Mouse (Mus musculus): ENCODE data around the gene Fetub. TPM values are rescaled to one million over a fixed set of nuclear protein-coding genes. Genes with fewer than 3 reads are reported as not detected.
"Not testable (repeated sequence)": the region's sequence is repeated elsewhere in the genome, so short reads cannot be mapped to it uniquely, and the experiment has no call there.

Gene Fetub
- total RNA-seq, 2 experiments from 2014 or later = 10.1 to 134 TPM

DNA sequence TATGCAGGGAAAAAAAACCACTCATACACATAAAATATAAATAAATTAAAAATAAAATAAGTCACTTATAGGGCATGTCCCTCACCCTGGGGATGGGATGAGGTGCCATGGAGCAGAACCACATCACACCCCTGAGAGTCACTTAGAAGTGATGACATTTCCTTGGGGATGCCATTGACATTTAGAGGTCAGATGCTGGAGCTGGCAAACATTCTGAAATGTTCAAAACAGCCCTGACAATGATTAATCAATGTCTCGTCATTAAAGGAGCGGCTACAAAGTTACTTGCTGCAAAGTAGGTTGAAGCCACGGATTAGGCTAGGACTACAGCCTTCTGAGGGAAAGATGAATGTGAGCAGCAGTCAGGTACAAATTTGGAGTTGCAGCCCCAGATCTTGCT, 16.8 kb upstream of the Fetub start:
- DNase-seq (ENCODE audit: low spot score in 2 of 2) = no peak

DNA sequence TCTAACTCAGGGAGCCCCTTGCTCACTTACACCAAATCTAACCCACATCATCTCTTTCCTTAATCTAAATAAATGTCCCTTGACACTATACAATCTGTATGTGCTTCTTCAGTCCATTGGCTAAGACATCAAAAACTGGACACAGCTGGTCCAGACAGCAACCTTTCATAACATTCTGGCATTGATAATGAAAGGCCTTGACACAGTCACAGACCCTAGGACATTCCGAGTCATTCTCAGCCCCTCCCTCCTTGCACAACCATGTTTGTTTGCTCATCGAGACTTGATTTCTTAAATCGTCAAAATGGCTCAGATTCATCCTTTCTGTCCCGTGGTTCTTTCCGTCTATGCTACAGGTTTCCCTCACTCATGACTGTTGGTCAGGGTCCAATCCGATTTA, 8.8 kb upstream of the Fetub start:
- DNase-seq (ENCODE audit: low spot score in 2 of 2) = no peak

DNA sequence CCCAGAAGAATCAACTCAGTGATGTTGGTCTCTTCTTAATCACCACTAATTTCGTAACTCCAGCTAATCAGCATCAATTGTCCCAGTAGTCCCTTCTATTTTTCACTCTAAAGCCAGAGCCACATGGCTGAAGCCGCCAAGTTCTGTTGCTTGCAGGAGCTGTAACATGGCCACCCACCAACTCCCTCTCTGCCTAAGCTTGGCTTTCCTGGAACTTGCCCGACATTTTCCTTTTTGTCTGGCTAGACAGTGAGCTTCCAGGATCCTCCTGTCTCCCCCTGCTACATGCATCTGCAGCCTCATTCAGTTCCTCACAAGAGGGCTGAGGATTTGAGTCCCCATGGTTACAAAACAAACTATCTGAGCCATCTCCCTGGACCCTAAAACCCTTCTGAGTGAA, 6.1 kb upstream of the Fetub start:
- DNase-seq (ENCODE audit: low spot score in 2 of 2) = no peak

DNA sequence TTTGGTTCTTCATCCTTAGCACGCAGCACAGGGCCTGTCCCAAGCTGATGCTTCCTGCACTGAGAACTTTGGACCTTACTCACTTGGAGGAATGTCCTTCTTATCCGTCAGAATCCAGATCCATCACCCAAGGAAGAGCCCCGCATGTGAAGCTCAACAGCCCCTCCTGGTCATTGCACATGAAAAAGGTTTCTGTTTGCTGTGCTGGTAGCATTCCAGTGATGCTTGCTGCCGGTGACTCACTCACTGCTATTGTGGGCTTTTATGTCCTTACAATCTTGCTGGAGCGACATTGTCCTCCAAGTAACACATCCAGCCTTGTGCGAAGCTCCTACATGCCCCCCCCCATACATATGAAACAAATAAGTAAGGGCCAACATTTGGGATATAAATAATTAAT, 5.2 kb upstream of the Fetub start:
- no peak for DNase-seq (ENCODE audit: low spot score in 2 of 2)

DNA sequence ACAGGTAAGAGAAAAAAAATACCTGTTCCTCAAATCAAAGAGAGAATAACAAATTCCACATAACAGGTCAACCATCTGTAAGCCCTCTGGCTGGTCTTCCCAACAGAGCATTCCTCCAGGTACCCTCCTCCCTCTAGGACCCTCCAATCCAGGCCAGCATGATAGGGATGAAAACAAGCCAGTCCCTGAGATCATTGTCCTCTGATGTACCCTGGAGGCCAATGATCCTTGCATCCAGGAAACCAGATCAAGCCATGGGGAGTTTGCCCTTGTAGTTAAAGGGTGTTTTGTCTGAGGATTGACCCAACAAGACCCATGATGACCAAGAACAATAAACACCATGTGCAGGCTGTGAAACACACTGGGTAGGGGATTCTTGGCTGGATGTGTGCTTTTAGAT, 3.9 kb upstream of the Fetub start:
- no peak for DNase-seq (ENCODE audit: low spot score in 2 of 2)

DNA sequence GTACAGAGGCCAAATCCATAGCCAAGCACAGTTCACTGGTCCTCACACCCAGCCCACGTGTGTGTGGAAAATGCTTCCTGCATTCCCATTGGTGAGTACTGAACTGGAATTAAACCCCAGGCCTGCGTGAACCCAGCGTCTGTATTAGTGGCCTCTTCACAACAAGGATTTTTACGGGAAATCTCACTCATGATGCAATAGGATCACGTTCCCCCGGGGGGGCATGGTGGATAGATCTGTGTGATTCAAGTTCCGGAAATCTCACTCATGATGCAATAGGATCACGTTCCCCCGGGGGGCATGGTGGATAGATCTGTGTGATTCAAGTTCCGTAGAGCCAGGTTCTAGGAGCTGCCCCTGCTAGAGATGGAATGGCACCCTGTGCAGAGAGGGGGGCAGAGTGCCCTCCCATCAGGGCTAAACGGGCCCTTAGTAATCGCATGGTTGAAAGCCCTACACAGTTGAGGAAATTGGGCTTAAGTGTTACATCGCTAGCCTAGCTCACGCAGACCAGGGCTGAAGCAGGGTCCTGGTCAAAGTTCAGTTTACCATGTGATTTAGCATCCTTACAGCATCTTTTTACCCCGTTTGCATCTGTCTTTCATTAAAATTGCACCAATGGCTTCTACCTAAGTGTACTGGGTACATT, 654 bp downstream of the Fetub start:
- no peak for DNase-seq (ENCODE audit: low spot score in 2 of 2)

DNA sequence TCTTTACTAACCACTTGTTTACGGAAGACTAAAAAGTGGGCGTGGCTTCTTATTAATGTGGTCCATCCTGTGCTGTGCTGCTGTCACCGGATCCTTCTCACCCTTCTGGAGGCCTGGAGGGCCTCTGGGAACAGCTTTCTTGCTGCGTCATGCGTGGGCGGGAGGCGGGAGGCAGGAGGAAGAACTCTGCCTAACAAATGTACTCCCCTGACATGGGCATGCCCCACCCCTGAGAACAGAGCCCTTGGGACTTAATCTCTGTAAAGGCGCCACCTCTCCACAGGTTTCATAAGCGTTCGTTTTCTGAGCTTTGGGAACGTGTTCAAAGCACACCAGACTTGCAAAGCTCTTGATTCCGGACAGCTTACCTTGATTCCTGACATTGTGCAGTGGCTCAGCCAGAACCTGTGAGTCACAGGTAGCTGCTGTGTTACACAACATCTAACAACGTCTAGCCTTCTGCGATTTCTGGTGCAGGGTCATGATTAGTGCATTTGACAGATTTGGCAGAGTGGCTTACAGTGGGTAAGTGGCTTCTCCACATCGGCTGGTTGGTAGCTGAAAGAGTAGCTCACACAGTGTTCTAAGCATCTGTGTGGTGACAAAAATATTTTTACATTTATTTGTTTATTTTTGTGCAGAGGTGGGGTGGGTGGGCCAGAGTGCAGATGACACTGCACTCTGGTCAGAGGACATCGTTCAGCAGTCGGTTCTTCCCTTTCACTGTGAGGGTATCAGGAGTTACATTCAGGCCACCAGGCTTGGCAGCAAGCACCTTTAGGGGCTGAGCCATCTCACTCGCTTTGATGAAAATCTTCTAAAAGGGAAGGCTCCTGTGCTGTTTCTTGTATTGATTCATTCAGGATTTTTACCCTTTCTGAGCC, 2.1 kb downstream of the Fetub start:
- DNase-seq (ENCODE audit: low spot score in 2 of 2) = no peak

DNA sequence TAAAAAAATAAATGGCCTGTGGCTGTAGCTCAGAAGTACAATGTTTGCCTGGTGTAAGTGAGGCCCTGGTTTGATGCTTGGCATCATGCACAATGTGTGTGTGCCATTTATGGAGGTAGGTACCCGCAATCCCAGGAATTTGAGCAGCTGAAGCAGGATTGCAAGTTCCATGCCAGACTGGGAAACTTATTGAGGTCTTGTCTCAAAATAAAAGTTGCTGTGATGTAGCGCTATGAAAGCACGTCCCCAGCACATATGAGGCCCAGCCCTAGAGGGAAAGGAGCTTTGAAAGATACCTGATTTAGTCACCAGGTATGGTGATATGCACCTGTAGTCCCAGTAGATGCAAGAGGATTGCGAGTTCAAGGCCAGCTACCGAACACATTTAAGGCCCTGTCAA, 3.6 kb downstream of the Fetub start:
- DNase-seq (ENCODE audit: low spot score in 2 of 2) = no peak

DNA sequence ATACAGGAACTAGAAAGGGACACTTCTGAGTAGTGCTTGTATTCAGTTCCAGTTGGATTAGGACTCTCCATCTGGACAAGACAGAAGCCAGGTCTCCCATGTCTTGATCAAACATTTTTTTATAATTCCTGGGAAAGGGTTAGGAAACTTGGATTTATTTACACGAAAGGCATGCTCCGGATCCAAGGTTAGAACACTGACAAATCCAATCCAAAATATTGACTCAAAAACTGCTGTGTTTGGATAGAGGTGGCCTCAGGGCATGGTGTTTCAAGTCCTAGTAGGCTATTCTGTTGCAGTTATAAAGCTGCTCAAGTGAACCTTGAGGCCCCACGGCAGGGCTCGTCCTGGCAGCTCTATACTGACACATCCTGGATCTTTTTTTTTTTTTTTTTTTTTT, 4.3 kb downstream of the Fetub start:
- no peak for DNase-seq (ENCODE audit: low spot score in 2 of 2)

DNA sequence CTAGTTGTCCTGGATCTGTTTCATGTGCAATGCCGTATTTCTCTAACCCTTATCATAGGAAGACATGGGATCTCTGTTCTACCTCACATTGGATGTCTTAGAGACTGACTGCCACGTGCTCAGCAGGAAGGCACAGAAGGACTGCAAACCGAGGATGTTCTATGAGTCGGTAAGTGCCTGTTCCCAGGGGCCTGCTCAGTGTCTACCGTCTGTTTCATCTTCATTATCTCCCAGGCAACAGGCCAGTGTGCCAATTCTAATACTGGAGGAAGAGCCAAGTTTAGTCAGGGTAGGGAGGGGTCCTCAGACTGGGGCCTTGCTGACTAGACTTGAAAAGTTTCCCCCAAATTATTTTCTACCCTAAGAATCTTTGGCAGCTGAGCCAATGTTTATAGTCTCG, 11.4 kb downstream of the Fetub start:
- DNase-seq (ENCODE audit: low spot score in 2 of 2) = no peak

DNA sequence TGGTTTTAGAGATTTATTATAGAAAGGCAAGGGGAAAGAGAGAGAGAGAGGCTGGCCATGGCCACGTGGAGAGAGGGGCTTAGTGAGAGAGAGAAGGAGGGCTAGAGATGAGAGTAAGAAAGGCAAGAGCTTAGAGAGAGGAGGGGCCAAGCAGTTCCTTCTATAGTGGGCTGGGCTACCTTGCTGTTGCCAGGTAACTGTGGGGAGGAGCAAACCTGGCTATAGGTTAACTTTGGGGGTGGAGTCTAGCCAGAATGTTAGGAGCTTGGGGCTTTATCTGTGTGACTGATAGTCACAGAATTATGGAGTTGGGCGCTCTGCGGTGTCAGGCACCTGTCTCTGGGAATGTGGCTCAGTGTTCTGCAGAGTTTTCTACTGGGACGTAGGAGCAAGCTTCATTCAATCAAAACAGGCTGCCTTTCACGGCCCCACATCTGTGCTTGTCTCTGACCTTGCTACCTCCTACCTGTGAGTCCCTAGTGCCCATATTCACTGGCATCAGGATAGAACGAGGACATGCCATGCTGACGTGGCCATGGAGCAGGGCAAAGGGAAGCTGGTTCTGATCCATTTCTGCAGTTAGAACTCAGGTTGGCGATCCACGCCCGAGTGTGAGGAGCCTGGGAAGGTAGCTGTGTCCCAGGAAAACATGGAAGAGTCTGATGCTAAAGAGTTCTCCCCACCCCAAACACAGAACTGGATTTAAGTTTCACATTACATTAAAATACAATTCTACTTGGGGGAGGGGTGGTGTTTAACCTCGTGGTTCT, 13.5 kb downstream of the Fetub start:
- no peak for DNase-seq (ENCODE audit: low spot score in 2 of 2)

DNA sequence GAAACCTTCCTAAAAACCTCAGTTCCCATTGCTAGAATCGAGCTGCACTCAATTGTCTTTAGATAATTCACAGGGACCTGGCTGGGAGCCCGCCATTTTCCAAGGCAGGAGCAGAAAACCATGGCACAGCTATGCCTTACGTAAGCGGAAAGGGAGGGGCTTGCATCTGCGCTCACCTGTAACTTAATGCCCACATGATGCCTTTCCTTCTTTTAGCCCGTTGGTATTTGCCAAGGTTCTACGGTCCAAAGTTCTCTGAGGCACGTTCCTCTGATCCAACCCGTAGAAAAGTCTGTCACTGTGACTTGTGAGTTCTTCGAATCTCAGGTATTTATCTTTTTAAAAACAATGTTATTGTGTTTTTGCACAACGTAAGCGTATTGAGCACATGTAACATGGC, 19.5 kb downstream of the Fetub start:
- DNase-seq (ENCODE audit: low spot score in 2 of 2) = no peak

DNA sequence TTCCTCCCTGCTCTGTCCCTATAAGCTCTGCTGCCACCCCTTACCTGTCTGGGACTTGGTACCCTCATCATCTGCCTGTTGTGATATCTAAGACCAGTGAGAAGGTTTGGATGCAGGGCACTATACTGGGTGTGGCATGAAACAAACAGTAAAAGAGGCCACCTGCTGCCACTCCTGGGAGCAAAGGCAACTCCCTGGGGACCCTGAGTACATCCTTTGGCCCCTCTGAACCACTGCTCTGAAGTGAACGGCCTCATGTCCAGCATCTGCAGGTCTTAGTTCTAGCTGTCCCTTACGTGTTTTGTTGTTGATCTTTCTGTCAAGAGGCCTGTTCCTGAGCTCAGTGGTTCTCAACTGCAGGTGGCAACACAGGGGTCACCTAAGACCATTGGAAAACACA, 20.4 kb downstream of the Fetub start:
- no peak for DNase-seq (ENCODE audit: low spot score in 2 of 2)

DNA sequence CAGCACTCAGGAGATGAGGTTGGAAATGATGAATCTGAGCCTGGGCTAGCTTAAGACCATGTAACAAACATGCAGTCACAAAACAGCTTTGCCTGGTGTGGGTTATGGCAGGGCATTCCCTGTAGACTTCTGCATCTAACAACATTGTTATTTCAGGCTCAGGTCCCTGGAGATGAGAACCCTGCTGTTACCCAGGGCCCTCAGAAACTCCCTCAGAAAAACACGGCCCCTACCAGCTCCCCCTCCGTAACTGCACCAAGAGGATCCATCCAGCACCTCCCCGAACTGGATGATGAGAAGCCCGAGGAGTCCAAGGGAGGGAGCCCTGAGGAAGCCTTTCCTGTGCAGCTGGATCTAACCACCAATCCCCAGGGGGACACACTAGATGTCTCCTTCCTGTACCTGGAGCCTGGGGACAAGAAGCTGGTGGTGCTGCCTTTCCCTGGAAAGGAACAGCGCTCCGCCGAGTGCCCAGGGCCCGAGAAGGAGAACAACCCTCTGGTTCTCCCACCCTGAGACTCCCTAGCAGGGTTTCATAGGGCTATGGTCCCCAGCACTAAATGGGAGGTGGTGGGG, 21.1 kb downstream of the Fetub start:
- no peak for DNase-seq (ENCODE audit: low spot score in 2 of 2)

DNA sequence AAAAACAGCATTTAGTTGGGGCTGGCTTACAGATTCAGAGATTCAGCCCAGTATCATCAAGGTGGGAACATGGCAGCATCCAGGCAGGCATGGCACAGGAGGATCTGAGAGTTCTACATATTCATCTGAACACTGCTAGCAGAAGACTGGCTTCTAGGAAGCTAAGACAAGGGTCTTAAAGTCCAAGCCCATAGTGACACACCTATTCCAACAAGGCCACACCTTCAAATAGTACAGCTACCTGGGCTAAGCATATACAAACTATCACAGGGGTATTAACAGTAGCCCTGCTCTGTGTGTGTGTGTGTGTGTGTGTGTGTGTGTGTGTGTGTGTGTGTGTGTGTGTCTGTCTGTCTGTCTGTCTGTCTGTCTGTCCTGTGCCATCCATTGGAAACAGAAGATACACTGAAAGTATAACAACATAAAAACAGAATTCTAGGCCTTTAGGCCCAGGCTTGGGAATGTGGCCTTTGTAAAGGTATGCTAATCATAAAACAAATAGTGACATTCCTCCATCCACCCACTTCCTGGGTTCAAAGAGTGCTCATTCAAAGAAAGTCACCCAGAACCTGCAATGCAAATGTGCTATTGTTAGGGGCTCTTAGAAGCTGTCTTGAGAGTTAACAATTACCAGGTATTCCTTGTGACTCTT, 23.8 kb downstream of the Fetub start:
- not testable (repeated sequence) for DNase-seq (ENCODE audit: low spot score in 2 of 2)

DNA sequence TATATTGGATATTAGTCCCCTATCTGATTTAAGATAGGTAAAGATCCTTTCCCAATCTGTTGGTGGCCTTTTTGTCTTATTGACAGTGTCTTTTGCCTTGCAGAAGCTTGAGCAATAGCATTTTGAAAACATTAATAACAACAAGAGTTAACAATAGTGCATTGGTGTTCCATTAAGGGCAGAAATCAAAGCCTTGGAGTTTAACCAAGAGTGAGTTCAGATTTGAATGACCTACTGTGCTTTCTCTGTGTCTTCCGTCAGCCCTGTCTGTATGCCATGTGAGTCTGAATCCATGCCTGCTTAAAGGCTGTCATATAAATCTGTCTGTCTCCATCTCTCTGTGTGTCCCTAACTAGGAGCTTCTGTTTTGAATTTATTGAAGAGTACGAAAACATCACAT, 29.2 kb downstream of the Fetub start:
- DNase-seq (ENCODE audit: low spot score in 2 of 2) = no peak

DNA sequence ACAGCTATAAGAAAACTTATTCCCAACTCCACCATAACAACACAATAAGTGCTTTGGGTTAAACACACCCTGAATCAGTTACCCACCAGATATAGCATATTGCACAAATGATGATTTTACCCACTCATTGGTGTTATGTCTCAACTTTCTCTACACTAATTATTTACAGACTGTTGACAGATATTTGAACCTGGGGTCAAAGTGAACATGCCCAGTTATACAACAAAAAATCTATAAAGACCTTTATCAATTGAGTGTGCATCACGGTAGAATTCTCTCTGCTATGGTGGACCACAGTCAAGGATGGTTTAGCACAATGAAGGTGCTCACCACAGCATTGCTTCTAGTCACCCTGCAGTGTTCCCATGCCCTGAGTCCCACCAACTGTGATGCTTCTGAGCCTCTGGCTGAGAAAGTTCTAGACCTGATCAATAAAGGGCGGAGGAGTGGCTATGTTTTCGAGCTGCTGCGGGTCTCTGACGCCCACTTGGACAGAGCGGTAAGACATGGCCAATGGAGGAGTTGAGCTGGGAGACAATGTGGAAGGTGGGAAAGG, 32.8 kb downstream of the Fetub start, which contains the start of gene Hrg:
TSS of gene Hrg (plus strand) at position 233 of the 556 bp plus-strand sequence.
- no peak for DNase-seq (ENCODE audit: low spot score in 2 of 2)

DNA sequence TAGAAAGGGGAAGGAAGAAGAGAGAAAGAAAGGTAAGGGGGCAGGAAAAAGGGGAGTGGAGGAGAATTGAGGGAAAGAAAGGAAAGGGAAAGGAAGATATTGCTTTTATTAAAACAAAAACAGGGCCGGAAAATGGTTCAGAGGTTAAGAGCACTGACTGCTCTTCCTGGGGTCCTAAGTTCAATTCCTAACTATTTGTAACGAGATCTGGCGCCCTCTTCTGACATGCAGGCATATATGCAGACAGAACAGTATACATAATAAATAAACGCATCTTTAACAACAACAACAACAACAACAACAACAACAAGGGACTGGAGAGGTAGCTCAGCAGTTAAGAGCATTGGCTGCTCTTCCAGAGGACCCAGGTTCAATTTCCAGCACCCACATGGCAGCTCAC, 34.9 kb downstream of the Fetub start:
- no peak for DNase-seq (ENCODE audit: low spot score in 2 of 2)

DNA sequence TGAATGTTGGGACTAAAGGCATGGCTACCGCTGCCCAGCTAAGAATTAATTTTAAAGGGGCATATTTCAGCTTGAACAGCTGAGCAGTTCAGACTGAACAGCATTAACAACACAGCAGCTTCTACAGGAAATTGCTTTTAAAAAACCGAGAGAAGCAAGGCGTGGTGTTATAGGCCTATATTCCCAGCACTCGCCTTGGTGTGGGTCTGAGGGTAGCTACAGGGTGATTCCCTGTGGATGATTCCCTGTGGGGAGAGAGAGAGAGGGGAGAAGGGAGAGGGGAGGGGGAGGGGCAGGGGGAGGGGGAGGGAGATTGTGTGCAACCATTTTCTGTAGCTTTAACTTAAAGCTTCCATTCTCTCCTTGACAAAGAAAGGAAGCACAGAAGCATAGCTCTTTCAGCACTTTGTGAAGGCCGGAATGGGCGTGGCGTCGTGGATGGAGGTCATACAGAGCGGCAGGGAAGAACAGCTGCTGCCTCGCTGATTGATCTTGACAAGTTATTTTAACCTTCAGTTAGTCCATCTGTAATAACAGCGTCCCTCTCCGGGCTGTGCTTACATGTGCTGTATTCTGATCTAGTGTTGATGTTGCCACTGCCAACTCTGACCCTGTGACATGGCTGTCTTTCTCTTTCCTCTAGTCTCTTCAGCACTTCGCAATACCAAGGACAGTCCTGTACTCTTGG, 37.4 kb downstream of the Fetub start:
- DNase-seq (ENCODE audit: low spot score in 2 of 2) = peak; percentile 7 to 25

DNA sequence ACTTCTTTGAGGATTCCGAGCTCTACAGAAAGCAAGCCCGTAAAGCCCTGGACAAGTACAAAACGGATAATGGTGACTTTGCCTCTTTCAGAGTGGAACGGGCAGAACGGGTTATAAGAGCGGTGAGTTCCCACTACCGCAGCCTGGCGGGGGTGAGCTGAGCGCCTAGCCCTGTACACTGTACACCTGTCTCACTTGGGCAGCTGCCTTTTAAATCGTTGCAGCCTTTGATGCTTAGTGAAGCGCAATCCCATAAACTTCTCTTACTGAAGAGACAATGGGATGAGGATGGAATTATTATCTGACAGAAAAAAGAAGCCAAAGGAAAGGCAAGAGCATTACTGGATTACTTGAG, 37.9 kb downstream of the Fetub start:
- no peak for DNase-seq (ENCODE audit: low spot score in 2 of 2)
